Mouse (Mus musculus) G1E (cell line): Measurements from ENCODE around the gene Kdelr2.

ENCODE experiments used
- CTCF ChIP-seq: IDR thresholded peaks from 2 replicates; pipeline ENCODE4 v1.5.1; 2012; ENCODE audit warnings: low read depth, low read length, inconsistent platforms, mixed read lengths
- GATA1 ChIP-seq: IDR thresholded peaks from 2 replicates; pipeline ENCODE4 v1.6.1; 2012; ENCODE audit warnings: borderline replicate concordance, low read length, inconsistent platforms, mixed read lengths
- TAL1 ChIP-seq: conservative IDR thresholded peaks from 2 replicates; pipeline ENCODE4 v1.6.1; 2012; ENCODE audit warnings: low read depth, low read length, inconsistent platforms, mixed read lengths

DNA sequence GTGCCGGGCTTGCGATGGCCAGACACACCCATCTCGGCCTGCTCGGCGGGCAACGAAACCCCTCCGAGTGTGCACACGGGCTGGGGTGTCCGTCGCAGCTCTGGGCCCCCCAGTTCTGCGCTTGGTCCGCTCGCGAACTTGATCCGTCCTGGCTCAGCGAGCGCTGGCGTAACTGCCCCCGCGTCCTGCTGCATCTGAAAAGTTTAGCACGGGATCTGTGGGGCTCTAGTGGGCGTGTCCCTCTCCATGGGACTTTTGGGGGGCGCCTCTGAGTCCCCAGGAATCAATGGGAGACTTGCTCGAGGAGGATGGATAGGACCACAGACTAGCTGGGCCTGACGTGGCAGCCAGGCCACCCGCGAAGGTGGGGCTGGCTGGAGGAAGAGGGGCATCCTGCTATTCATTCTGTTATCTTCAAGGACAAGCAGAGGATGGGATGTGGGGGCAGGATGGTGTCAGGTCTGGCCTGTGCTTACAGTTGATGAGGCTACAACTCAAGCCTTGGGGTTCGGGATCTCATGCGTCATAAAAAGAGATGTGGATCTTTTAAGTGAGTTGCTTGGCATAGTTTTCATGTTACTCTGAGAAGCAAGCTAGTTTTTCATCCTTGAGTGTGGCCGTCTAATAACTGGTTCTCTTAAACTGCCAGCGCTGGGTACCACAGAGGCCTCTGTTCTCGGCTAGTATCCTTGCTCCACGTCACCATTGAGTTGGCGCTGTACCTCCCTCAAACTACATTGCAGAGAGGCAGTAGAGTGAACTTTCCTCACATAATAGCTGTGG, 701 bp downstream of the Kdelr2 start:
- TF ChIP-seq CTCF (no peak), GATA1 (no peak), TAL1 (no peak)
